In the genomic region with DNA sequence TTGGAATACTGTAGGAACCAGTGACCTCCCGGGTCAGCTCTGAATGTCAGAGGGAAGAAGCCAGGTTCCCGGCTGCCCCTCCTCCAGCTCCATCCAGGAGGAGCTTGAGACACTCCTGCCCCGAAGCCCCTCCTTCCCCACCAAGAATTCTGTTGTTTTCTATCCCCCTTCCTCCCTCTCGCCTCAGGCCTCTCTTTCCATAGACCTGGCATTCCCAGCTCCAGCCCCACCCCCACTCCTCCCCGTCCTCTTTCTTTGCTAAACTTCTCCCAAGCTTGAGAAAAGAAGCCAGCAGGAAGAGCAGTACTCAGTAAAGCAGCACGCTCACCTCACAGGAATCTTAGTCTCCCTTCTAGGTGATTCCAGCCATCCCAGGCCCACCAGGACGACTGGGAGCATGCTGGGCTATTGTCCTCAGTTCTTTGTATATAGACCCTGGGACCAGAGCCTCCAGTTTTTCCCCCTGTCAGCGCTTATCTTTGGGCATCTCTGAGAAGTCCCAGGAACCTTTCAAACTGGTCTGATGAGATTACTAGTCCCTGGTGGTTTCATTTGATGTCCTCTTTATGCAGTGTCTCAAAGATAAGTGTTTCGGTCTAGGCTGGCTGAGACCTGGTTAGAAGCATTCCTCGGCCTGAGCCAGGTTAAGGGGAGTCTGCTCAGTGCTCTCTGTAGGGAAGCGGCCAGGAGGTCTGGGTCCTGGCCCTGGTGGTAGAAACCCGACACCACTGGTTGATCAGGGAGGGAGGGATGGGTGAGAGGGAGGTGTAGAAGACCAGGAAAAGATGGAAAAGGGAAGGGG, we compare ENCODE assay signal across 9 mouse cellular contexts. TPM values are rescaled to one million over a fixed set of nuclear protein-coding genes. Genes with fewer than 3 reads are reported as not detected.
DNase-seq lines count a peak whose midpoint lies in the region; ATAC-seq and TF ChIP-seq lines count a peak whose summit lies in the region.
"Had no signal": no experiment of that assay in that cellular context is flagged by ENCODE, and none has a peak within 500 bp of the region (broad histone marks: within the 10 kb centered on the region; RNA-seq: fewer than 3 reads in every experiment).

TSS of gene Lrrn4 (minus strand) at position 48 of the 802 bp plus-strand sequence.

- H3K27ac ChIP-seq in heart, postnatal 0 days (ENCODE audit: low read depth): no peak within 1 kb of the TSS
- peak within 1 kb of the TSS; percentile 45; the same call in 1 of the 2 replicates for H3K27ac ChIP-seq in bone marrow, adult 2 months (ENCODE audit: control insufficient read depth, insufficient read depth, low read depth, low read length, poor library complexity)
- no peak within 1 kb of the TSS for H3K27ac ChIP-seq in hindbrain, embryonic 14.5 days
- H3K27ac ChIP-seq in midbrain, embryonic 15.5 days: no peak within 1 kb of the TSS

- no peak within 1 kb of the TSS for H3K9ac ChIP-seq in heart, postnatal 0 days (replicated peaks; ENCODE audit: low read depth, low read length)
- peak within 1 kb of the TSS; percentile 48 for H3K9ac ChIP-seq in hindbrain, embryonic 14.5 days
- peak within 1 kb of the TSS; percentile 50 for H3K9ac ChIP-seq in midbrain, embryonic 15.5 days

- no peaks in the 10 kb centered on the region for H3K4me1 ChIP-seq in heart, postnatal 0 days (ENCODE audit: control insufficient read depth, insufficient read depth)
- peaks cover 1% of the 10 kb centered on the region for H3K4me1 ChIP-seq in bone marrow, adult 2 months (ENCODE audit: control insufficient read depth, insufficient read depth, low read length)
- H3K4me1 ChIP-seq in hindbrain, embryonic 14.5 days (replicated peaks; ENCODE audit: control insufficient read depth, insufficient read depth, low read length): peaks cover 9% of the 10 kb centered on the region
- H3K4me1 ChIP-seq in midbrain, embryonic 15.5 days: peaks cover 18% of the 10 kb centered on the region

- peak within 1 kb of the TSS; percentile 46 for H3K4me3 ChIP-seq in heart, postnatal 0 days (ENCODE audit: low read depth, low read length)
- peak within 1 kb of the TSS; percentile 70 for H3K4me3 ChIP-seq in bone marrow, adult 2 months (replicated peaks; ENCODE audit: control insufficient read depth, low read depth, low read length)
- H3K4me3 ChIP-seq in hindbrain, embryonic 14.5 days (replicated peaks; ENCODE audit: low read length): peak within 1 kb of the TSS; percentile 53
- H3K4me3 ChIP-seq in midbrain, embryonic 15.5 days: peak within 1 kb of the TSS; percentile 48

- WGBS in heart, postnatal 0 days: 17% methylated on average over 12 of the region's 12 CpGs
- 65% methylated on average over 12 of the region's 12 CpGs for WGBS in bone marrow, adult 2 months
- 4% methylated on average over 12 of the region's 12 CpGs for WGBS in hindbrain, embryonic 14.5 days
- 5% methylated on average over 12 of the region's 12 CpGs for WGBS in midbrain, embryonic 15.5 days

- peak within 1 kb of the TSS; percentile 70 for H3K4me2 ChIP-seq in heart, postnatal 0 days (ENCODE audit: low read depth, low read length)
- H3K4me2 ChIP-seq in hindbrain, embryonic 14.5 days (replicated peaks): peak within 1 kb of the TSS; percentile 72
- peak within 1 kb of the TSS; percentile 75 for H3K4me2 ChIP-seq in midbrain, embryonic 15.5 days

- no peak for ATAC-seq in heart, postnatal 0 days (ENCODE audit: insufficient read depth, low read depth)
- no peak for ATAC-seq in hindbrain, embryonic 14.5 days (ENCODE audit: low FRiP score)
- no peak for ATAC-seq in midbrain, embryonic 15.5 days (replicated peaks)
- no peak for ATAC-seq in frontal cortex, adult (ENCODE audit: low TSS enrichment)

- TF ChIP-seq POLR2A in bone marrow, adult 2 months (IDR thresholded peaks at IDR 0.05; ENCODE audit: borderline replicate concordance, control insufficient read depth, low read depth, low read length): no peak

- H3K36me3 ChIP-seq in heart, postnatal 0 days (replicated peaks; ENCODE audit: control insufficient read depth, insufficient read depth, low read length): no peaks in the 10 kb centered on the region
- no peaks in the 10 kb centered on the region for H3K36me3 ChIP-seq in hindbrain, embryonic 14.5 days (replicated peaks; ENCODE audit: control insufficient read depth, insufficient read depth)
- H3K36me3 ChIP-seq in midbrain, embryonic 15.5 days (replicated peaks): no peaks in the 10 kb centered on the region
- H3K36me3 ChIP-seq: G1E had no signal

- DNase-seq in heart, postnatal 0 days (ENCODE audit: low spot score): no peak
- no peak for DNase-seq in heart, adult 8-10 months (ENCODE audit: low spot score)
- no peak for DNase-seq in hindbrain, embryonic 14.5 days (ENCODE audit: low spot score)
- no peak for DNase-seq in cerebellum, postnatal 4 days (ENCODE audit: low spot score in 2 of 2)
- DNase-seq in kidney, postnatal 10 days: no peak

- peaks cover 52% of the 10 kb centered on the region for H3K27me3 ChIP-seq in heart, postnatal 0 days (ENCODE audit: control insufficient read depth, insufficient read depth, low read length)
- peaks cover 39% of the 10 kb centered on the region for H3K27me3 ChIP-seq in hindbrain, embryonic 14.5 days (ENCODE audit: control insufficient read depth, insufficient read depth, low read length)
- H3K27me3 ChIP-seq in midbrain, embryonic 15.5 days (replicated peaks): peaks cover 34% of the 10 kb centered on the region

- no peak for TF ChIP-seq EP300 in heart, postnatal 0 days (IDR thresholded peaks at IDR 0.05; ENCODE audit: low read depth)

- no peak for TF ChIP-seq CTCF in heart, postnatal 0 days (IDR thresholded peaks at IDR 0.05; ENCODE audit: low read depth)
- no peak for TF ChIP-seq CTCF in bone marrow, adult 2 months (IDR thresholded peaks at IDR 0.05; ENCODE audit: control insufficient read depth, insufficient read depth, low read length)

- no peaks in the 10 kb centered on the region for H3K9me3 ChIP-seq in heart, postnatal 0 days (replicated peaks; ENCODE audit: control insufficient read depth, low read length)
- no peaks in the 10 kb centered on the region for H3K9me3 ChIP-seq in hindbrain, embryonic 14.5 days (ENCODE audit: control insufficient read depth, low read length)
- no peaks in the 10 kb centered on the region for H3K9me3 ChIP-seq in midbrain, embryonic 15.5 days
- H3K9me3 ChIP-seq: G1E had no signal

RNA-seq across cellular contexts. Expression of gene Lrrn4, which starts in this region (rescaled TPM):
- 19.8 and 25.6 TPM in 2 replicates for total RNA-seq in heart, postnatal 0 days (2014; rRNA removed; ENCODE audit: low replicate concordance)
- polyA plus RNA-seq in heart, postnatal 0 days (2015; fragmentation: Nextera tagmentation; extraction: Ambion mirVana): 8.5 and 8.6 TPM in 2 replicates
- total RNA-seq in heart, adult 8-10 months (2022): 1 to 10 TPM; 3.5 to 9.4 (median 5.5) TPM
- polyA plus RNA-seq in bone marrow, adult 2 months (2011; ENCODE audit: insufficient read depth, insufficient read length, low replicate concordance, missing spikeins): not detected in 2 replicates
- polyA plus RNA-seq in hindbrain, embryonic 14.5 days (2014; fragmentation: Nextera tagmentation; extraction: Ambion mirVana): 0.39 and 0.51 TPM in 2 replicates
- polyA plus RNA-seq in midbrain, embryonic 15.5 days (2015; fragmentation: Nextera tagmentation; extraction: Ambion mirVana): 0.40 and 0.46 TPM in 2 replicates
- polyA plus RNA-seq: G1E had no signal
